Mouse (Mus musculus): Measurements from ENCODE around the gene Grap2. TPM values are rescaled to one million over a fixed set of nuclear protein-coding genes. Genes with fewer than 3 reads are reported as not detected.

Gene Grap2
- polyA plus RNA-seq, 1 experiment from 2014 or later, result 16.0 TPM

- H3K4me2 ChIP-seq, result peak within 1 kb of the TSS; percentile 89
- peak within 1 kb of the TSS; percentile 49 for H3K4me3 ChIP-seq (ENCODE audit: low read depth, low read length)
- peak within 1 kb of the TSS; percentile 63 for H3K9ac ChIP-seq (ENCODE audit: low read depth, low read length)
- peak; percentile 31; the same call in 1 of the 2 replicates for ATAC-seq (replicated peaks; ENCODE audit: insufficient number of reproducible peaks, low FRiP score, low TSS enrichment)
- H3K27ac ChIP-seq (ENCODE audit: low read depth, low read length), result no peak within 1 kb of the TSS
- peaks cover 6% of the 10 kb centered on the region; the same call in 1 of the 2 replicates for H3K4me1 ChIP-seq (ENCODE audit: control insufficient read depth, insufficient read depth, low read length)
- WGBS (ENCODE audit: insufficient replicate concordance), result 5% methylated on average over 85 of the region's 85 CpGs
- H3K36me3 ChIP-seq (ENCODE audit: control insufficient read depth, insufficient read depth, low read length), result no peaks in the 10 kb centered on the region
- no peaks in the 10 kb centered on the region for H3K9me3 ChIP-seq (replicated peaks; ENCODE audit: control insufficient read depth, low read length)
- H3K27me3 ChIP-seq (ENCODE audit: control insufficient read depth, insufficient read depth, low read length), result peaks cover 47% of the 10 kb centered on the region
These were observed 99.2 kb downstream of the Grap2 start, which contains the start of gene Fam83f for GRCm38 (mm10) chr15:80671295-80672252. Fam83f (plus strand) TSS chr15:80671847.

GRCm38 (mm10) chr15:80672810-80673209, 100.4 kb downstream of the Grap2 start:
- 58% methylated on average over 2 of the region's 2 CpGs for WGBS (ENCODE audit: insufficient replicate concordance)
- no peak overlapping the region for H3K4me2 ChIP-seq
- no peaks in the 10 kb centered on the region for H3K9me3 ChIP-seq (replicated peaks; ENCODE audit: control insufficient read depth, low read length)
- H3K27ac ChIP-seq (ENCODE audit: low read depth, low read length), result no peak overlapping the region
- H3K36me3 ChIP-seq (ENCODE audit: control insufficient read depth, insufficient read depth, low read length), result no peaks in the 10 kb centered on the region
- no peak overlapping the region for H3K4me3 ChIP-seq (ENCODE audit: low read depth, low read length)
- peaks cover 47% of the 10 kb centered on the region for H3K27me3 ChIP-seq (ENCODE audit: control insufficient read depth, insufficient read depth, low read length)
- ATAC-seq (replicated peaks; ENCODE audit: insufficient number of reproducible peaks, low FRiP score, low TSS enrichment), result no peak
- no peak overlapping the region for H3K9ac ChIP-seq (ENCODE audit: low read depth, low read length)
- peaks cover 6% of the 10 kb centered on the region; the same call in 1 of the 2 replicates for H3K4me1 ChIP-seq (ENCODE audit: control insufficient read depth, insufficient read depth, low read length)

- no peak overlapping the region for H3K27ac ChIP-seq (ENCODE audit: low read depth, low read length)
- H3K36me3 ChIP-seq (ENCODE audit: control insufficient read depth, insufficient read depth, low read length), result no peaks in the 10 kb centered on the region
- H3K27me3 ChIP-seq (ENCODE audit: control insufficient read depth, insufficient read depth, low read length), result peaks cover 47% of the 10 kb centered on the region
- no peaks in the 10 kb centered on the region for H3K9me3 ChIP-seq (replicated peaks; ENCODE audit: control insufficient read depth, low read length)
- no peak overlapping the region for H3K4me3 ChIP-seq (ENCODE audit: low read depth, low read length)
- no peak overlapping the region for H3K9ac ChIP-seq (ENCODE audit: low read depth, low read length)
- peaks cover 6% of the 10 kb centered on the region; the same call in 1 of the 2 replicates for H3K4me1 ChIP-seq (ENCODE audit: control insufficient read depth, insufficient read depth, low read length)
- no peak for ATAC-seq (replicated peaks; ENCODE audit: insufficient number of reproducible peaks, low FRiP score, low TSS enrichment)
- WGBS (ENCODE audit: insufficient replicate concordance), result 68% methylated on average over 4 of the region's 4 CpGs
- no peak overlapping the region for H3K4me2 ChIP-seq
These were observed 101.1 kb downstream of the Grap2 start for GRCm38 (mm10) chr15:80673337-80674095.

- peaks cover 44% of the 10 kb centered on the region for H3K27me3 ChIP-seq (ENCODE audit: control insufficient read depth, insufficient read depth, low read length)
- no peak overlapping the region for H3K4me3 ChIP-seq (ENCODE audit: low read depth, low read length)
- ATAC-seq (replicated peaks; ENCODE audit: insufficient number of reproducible peaks, low FRiP score, low TSS enrichment), result no peak
- 75% methylated on average over 6 of the region's 6 CpGs for WGBS (ENCODE audit: insufficient replicate concordance)
- no peaks in the 10 kb centered on the region for H3K36me3 ChIP-seq (ENCODE audit: control insufficient read depth, insufficient read depth, low read length)
- no peaks in the 10 kb centered on the region for H3K9me3 ChIP-seq (replicated peaks; ENCODE audit: control insufficient read depth, low read length)
- H3K4me2 ChIP-seq, result no peak overlapping the region
- no peak overlapping the region for H3K27ac ChIP-seq (ENCODE audit: low read depth, low read length)
- H3K4me1 ChIP-seq (ENCODE audit: control insufficient read depth, insufficient read depth, low read length), result peaks cover 13% of the 10 kb centered on the region
- H3K9ac ChIP-seq (ENCODE audit: low read depth, low read length), result no peak overlapping the region
These were observed 102.3 kb downstream of the Grap2 start for GRCm38 (mm10) chr15:80674700-80675099.

- Histone ChIP-seq H3K4me1 (ENCODE audit: control insufficient read depth, insufficient read depth, low read length) (peaks cover 27% of the 10 kb centered on the region), H3K4me2 (no peak overlapping the region), H3K4me3 (ENCODE audit: low read depth, low read length) (no peak overlapping the region), H3K36me3 (ENCODE audit: control insufficient read depth, insufficient read depth, low read length) (no peaks in the 10 kb centered on the region), H3K27ac (ENCODE audit: low read depth, low read length) (0 out of 2 replicates have a peak overlapping the region, but pooled peaks have one; percentile 5), H3K9me3 (replicated peaks; ENCODE audit: control insufficient read depth, low read length) (no peaks in the 10 kb centered on the region), H3K9ac (ENCODE audit: low read depth, low read length) (no peak overlapping the region), H3K27me3 (ENCODE audit: control insufficient read depth, insufficient read depth, low read length) (peaks cover 6% of the 10 kb centered on the region; the same call in 1 of the 2 replicates)
- WGBS (ENCODE audit: insufficient replicate concordance), result 42% methylated on average over 8 of the region's 8 CpGs
- no peak for ATAC-seq (replicated peaks; ENCODE audit: insufficient number of reproducible peaks, low FRiP score, low TSS enrichment)
These were observed 107.3 kb downstream of the Grap2 start for GRCm38 (mm10) chr15:80679515-80680215.

GRCm38 (mm10) chr15:80680347-80681030, 108.1 kb downstream of the Grap2 start:
- ATAC-seq (replicated peaks; ENCODE audit: insufficient number of reproducible peaks, low FRiP score, low TSS enrichment), result peak; percentile 42; the same call in 1 of the 2 replicates
- H3K4me2 ChIP-seq, result no peak overlapping the region

GRCm38 (mm10) chr15:80681466-80681881, 109.1 kb downstream of the Grap2 start:
- H3K9ac ChIP-seq (ENCODE audit: low read depth, low read length), result no peak overlapping the region
- WGBS (ENCODE audit: insufficient replicate concordance), result 65% methylated on average over 4 of the region's 4 CpGs
- H3K4me3 ChIP-seq (ENCODE audit: low read depth, low read length), result no peak overlapping the region
- H3K27ac ChIP-seq (ENCODE audit: low read depth, low read length), result no peak overlapping the region
- no peaks in the 10 kb centered on the region for H3K9me3 ChIP-seq (replicated peaks; ENCODE audit: control insufficient read depth, low read length)
- H3K27me3 ChIP-seq (ENCODE audit: control insufficient read depth, insufficient read depth, low read length), result peaks cover 6% of the 10 kb centered on the region
- H3K4me2 ChIP-seq, result no peak overlapping the region
- H3K36me3 ChIP-seq (ENCODE audit: control insufficient read depth, insufficient read depth, low read length), result no peaks in the 10 kb centered on the region
- peaks cover 27% of the 10 kb centered on the region for H3K4me1 ChIP-seq (ENCODE audit: control insufficient read depth, insufficient read depth, low read length)
- no peak for ATAC-seq (replicated peaks; ENCODE audit: insufficient number of reproducible peaks, low FRiP score, low TSS enrichment)

More at GRCm38 (mm10) chr15:80680347-80681030, 108.1 kb downstream of the Grap2 start:
- WGBS (ENCODE audit: insufficient replicate concordance), result 42% methylated on average over 7 of the region's 7 CpGs
- Histone ChIP-seq H3K27ac (ENCODE audit: low read depth, low read length) (no peak overlapping the region), H3K9me3 (replicated peaks; ENCODE audit: control insufficient read depth, low read length) (no peaks in the 10 kb centered on the region), H3K4me1 (ENCODE audit: control insufficient read depth, insufficient read depth, low read length) (peaks cover 27% of the 10 kb centered on the region), H3K9ac (ENCODE audit: low read depth, low read length) (no peak overlapping the region), H3K27me3 (ENCODE audit: control insufficient read depth, insufficient read depth, low read length) (peaks cover 5% of the 10 kb centered on the region; the same call in 1 of the 2 replicates), H3K4me3 (ENCODE audit: low read depth, low read length) (no peak overlapping the region), H3K36me3 (ENCODE audit: control insufficient read depth, insufficient read depth, low read length) (no peaks in the 10 kb centered on the region)
